Mouse (Mus musculus) kidney, adult 2 months (tissue): ENCODE data around the gene Trim30b. TPM values are rescaled to one million over a fixed set of nuclear protein-coding genes. Genes with fewer than 3 reads are reported as not detected.
"Not testable (repeated sequence)": the region's sequence is repeated elsewhere in the genome, so short reads cannot be mapped to it uniquely, and the experiment has no call there.

ENCODE experiments used
- DNase-seq: peaks from one replicate; pipeline ENCODE4 v3.0.0; 2021
- H3K27ac ChIP-seq: fragments of 200-500 bp; 2 replicates; pipeline ENCODE4 v1.5.1; 2012; ENCODE audit warnings: low read depth, low read length, control low read depth, inconsistent platforms; ENCODE audit not compliant: insufficient read depth
- H3K27me3 ChIP-seq: fragments of 200-500 bp; replicated peaks from 2 replicates; pipeline ENCODE4 v1.6.1; 2012; ENCODE audit warnings: mild to moderate bottlenecking, moderate library complexity, low read length, inconsistent platforms; ENCODE audit not compliant: control insufficient read depth, insufficient read depth
- H3K36me3 ChIP-seq: fragments of 200-500 bp; 2 replicates; pipeline ENCODE4 v1.6.1; 2012; ENCODE audit warnings: mild to moderate bottlenecking, moderate library complexity, low read length, inconsistent platforms; ENCODE audit not compliant: control insufficient read depth, insufficient read depth
- H3K4me1 ChIP-seq: fragments of 200-500 bp; 2 replicates; pipeline ENCODE4 v1.6.1; 2011; ENCODE audit warnings: low read length; ENCODE audit not compliant: control insufficient read depth, insufficient read depth
- H3K4me3 ChIP-seq: fragments of 200-500 bp; 2 replicates; pipeline ENCODE4 v1.5.1; 2011; ENCODE audit warnings: mild to moderate bottlenecking, low read depth, low read length, control low read depth; ENCODE audit not compliant: insufficient read depth
- CTCF ChIP-seq: fragments of 200-500 bp; conservative IDR thresholded peaks from 2 replicates; pipeline ENCODE4 v1.5.1; 2011; ENCODE audit warnings: low read depth, mild to moderate bottlenecking, control low read depth, low read length, moderate library complexity, mixed read lengths; ENCODE audit not compliant: insufficient read depth, insufficient read length
- POLR2A ChIP-seq: fragments of 200-500 bp; IDR thresholded peaks from one replicate; pipeline ENCODE4 v1.6.1; 2011; ENCODE audit warnings: low read depth, low read length, control low read depth
- WGBS: fragments of 180-500 bp; shearing (Covaris S2); methylation state at CpG from one replicate; pipeline ENCODE4 v1.1.7; 2018; 5-methylcytosine and 5-hydroxymethylcytosine counted together
- polyA plus RNA-seq: library from polyadenylated mRNA; depleted of rRNA; stranded (reverse); fragments of >200 nt; gene quantifications from 2 replicates; pipeline ENCODE4 v1.2.3, GENCODE M21; 2012

Trim30b gene
- polyA plus RNA-seq, 1 experiment: 0.25 TPM

GRCm38 (mm10) chr7:104352717-104353599 is 16.7 kb downstream of the Trim30b start, which contains the start of gene Trim12c:
Gene Trim12c, minus strand, starts transcription at chr7:104353362.
- Histone ChIP-seq H3K4me1 (no peaks in the 10 kb centered on the region), H3K27me3 (no peaks in the 10 kb centered on the region), H3K4me3 (peak within 1 kb of the TSS; percentile 49), H3K36me3 (no peaks in the 10 kb centered on the region), H3K27ac (peak within 1 kb of the TSS; percentile 88)
- peak; percentile 89 for DNase-seq
- WGBS: 2% methylated on average over 14 of the region's 14 CpGs
- TF ChIP-seq CTCF (no peak), POLR2A (no peak)

DNA sequence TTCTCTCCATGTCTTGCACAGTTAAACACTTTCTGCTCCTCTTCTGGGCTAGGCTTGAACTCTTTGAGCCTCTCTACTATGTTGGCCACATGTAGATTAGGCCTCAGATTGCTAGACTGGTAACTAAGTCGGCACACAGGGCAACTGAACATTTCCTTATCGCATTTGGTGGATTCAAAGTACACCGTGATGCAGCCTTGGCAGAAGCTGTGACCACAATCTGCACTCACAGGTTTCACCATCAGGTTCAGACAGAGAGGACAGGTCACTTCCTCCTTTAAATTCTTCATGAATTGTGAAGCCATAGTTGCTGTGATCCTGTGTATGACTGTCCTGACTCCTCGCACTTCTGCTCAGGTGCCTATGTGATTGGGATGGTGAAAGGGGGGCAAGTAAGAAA is 21.6 kb downstream of the Trim30b start:
- not testable (repeated sequence) for H3K36me3 ChIP-seq, DNase-seq, H3K4me3 ChIP-seq, H3K27me3 ChIP-seq, H3K4me1 ChIP-seq, H3K27ac ChIP-seq
- 89% methylated on average over 4 of the region's 4 CpGs for WGBS

DNA sequence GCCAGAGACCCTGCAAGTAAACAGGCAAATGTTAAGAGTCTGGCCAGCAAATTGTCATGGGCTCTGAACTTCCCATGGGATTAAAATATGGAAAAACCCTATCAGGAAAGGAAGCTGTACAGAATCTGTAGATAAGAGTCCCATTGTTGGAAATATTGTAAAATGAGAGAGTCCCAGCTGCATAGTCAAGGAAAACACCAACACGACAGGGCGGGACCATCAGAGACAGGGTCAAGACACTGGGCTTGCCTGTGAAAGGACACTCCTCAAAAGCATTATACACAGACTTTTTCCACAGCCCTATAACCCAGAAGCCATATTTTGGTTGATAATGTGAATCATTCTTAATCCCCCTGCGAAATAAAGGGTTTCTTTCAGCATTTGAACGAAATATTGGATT is 28.9 kb downstream of the Trim30b start:
- H3K27me3 ChIP-seq, H3K36me3 ChIP-seq, H3K4me1 ChIP-seq, H3K4me3 ChIP-seq, DNase-seq, H3K27ac ChIP-seq: not testable (repeated sequence)
- 84% methylated on average over 4 of the region's 4 CpGs for WGBS

- H3K4me1 ChIP-seq, H3K36me3 ChIP-seq, H3K27ac ChIP-seq, DNase-seq, H3K27me3 ChIP-seq, H3K4me3 ChIP-seq: not testable (repeated sequence)
- 75% methylated on average over 3 of the region's 3 CpGs for WGBS
These were observed 34.1 kb downstream of the Trim30b start for GRCm38 (mm10) chr7:104335547-104335946.

DNA sequence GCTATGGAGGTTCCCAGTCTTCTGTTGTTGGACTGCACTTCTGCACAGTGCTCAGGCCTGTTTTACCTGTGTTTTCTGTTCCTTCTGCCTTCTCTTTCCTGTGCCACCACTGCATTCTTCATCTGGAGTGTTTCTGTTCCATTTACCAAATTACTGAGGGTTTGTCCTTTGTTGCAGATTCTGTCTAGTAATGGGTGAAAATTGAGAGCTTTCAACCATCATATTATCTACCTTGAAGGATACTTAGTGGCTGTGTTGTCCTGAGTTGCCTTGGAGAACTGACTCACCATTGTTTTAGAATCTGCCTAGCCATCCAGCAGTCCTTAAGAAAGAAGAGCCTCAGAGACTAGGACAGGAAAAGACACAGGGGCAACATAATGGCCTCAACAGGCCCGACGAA is 40.5 kb downstream of the Trim30b start, which contains the start of gene Trim34b:
TSS of gene Trim34b (plus strand) at position 301 of the 400 bp plus-strand sequence.
- H3K4me3 ChIP-seq, DNase-seq, H3K36me3 ChIP-seq, H3K27me3 ChIP-seq, H3K27ac ChIP-seq, H3K4me1 ChIP-seq: not testable (repeated sequence)
- WGBS: 92% methylated on average over 2 of the region's 2 CpGs

DNA sequence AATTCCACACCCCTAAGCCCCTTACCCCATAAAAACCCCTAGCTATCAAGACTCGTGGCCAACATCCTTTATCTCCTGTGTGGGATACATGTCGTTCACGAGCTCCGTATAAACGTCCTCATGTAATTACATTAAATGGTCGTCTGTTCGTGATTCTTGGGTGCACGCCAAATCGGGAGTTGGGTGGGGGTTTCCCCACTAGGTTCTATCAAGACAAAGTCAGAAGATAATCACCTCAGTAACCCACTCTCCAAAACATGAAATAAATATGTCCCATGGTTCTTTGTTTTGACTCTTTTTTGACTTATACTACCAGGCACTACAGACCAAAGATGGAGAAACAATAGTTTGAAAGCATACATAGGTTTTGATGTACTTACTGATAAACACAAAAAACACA is 47.7 kb downstream of the Trim30b start:
- H3K36me3 ChIP-seq: no peaks in the 10 kb centered on the region
- TF ChIP-seq POLR2A (no peak), CTCF (no peak)
- H3K4me1 ChIP-seq: no peaks in the 10 kb centered on the region
- H3K27me3 ChIP-seq: no peaks in the 10 kb centered on the region
- WGBS: 70% methylated on average over 9 of the region's 9 CpGs
- no peak overlapping the region for H3K27ac ChIP-seq
- no peak for DNase-seq
- no peak overlapping the region for H3K4me3 ChIP-seq

GRCm38 (mm10) chr7:104315369-104316080 is 54.2 kb downstream of the Trim30b start, which contains the start of gene Trim12a:
Gene Trim12a, minus strand, starts transcription at chr7:104315466.
- H3K4me3 ChIP-seq: peak within 1 kb of the TSS; percentile 61
- DNase-seq, H3K36me3 ChIP-seq, H3K27me3 ChIP-seq, H3K4me1 ChIP-seq: not testable (repeated sequence)
- peak within 1 kb of the TSS; percentile 96 for H3K27ac ChIP-seq
- WGBS: 14% methylated on average over 4 of the region's 4 CpGs
